Mouse (Mus musculus) telencephalon, adult 2 months (tissue): ENCODE measurements around the gene Spata31d1b.
"Not testable (repeated sequence)": the region's sequence is repeated elsewhere in the genome, so short reads cannot be mapped to it uniquely, and the experiment has no call there.

ENCODE experiments used
- DNase-seq: peaks from one replicate; pipeline ENCODE4 v3.0.0-alpha.2; 2011; ENCODE audit warnings: low read depth, low spot score

Spata31d1b gene

GRCm38 (mm10) chr13:59711984-59712383 lies at the start of gene Spata31d1b:
Gene Spata31d1b, plus strand, starts transcription at chr13:59712284.
- not testable (repeated sequence) for DNase-seq

- no peak for DNase-seq
Measured at GRCm38 (mm10) chr13:59663939-59664712, 48.0 kb upstream of the Spata31d1b start.

GRCm38 (mm10) chr13:59667763-59668162 lies 44.3 kb upstream of the Spata31d1b start:
- no peak for DNase-seq

- no peak for DNase-seq
Measured at GRCm38 (mm10) chr13:59668501-59669093, 43.5 kb upstream of the Spata31d1b start.

GRCm38 (mm10) chr13:59669946-59670345 lies 42.1 kb upstream of the Spata31d1b start:
- DNase-seq, result no peak

- no peak for DNase-seq
Measured at GRCm38 (mm10) chr13:59671521-59671920, 40.6 kb upstream of the Spata31d1b start.

GRCm38 (mm10) chr13:59672248-59672647 lies 39.8 kb upstream of the Spata31d1b start:
- no peak for DNase-seq

- DNase-seq, result no peak
Measured at GRCm38 (mm10) chr13:59673597-59673996, 38.5 kb upstream of the Spata31d1b start.

- no peak for DNase-seq
Measured at GRCm38 (mm10) chr13:59674215-59674614, 37.9 kb upstream of the Spata31d1b start.

- DNase-seq, result no peak
Measured at GRCm38 (mm10) chr13:59674761-59675150, 37.3 kb upstream of the Spata31d1b start.

GRCm38 (mm10) chr13:59675151-59676011 lies 36.7 kb upstream of the Spata31d1b start, which contains the start of gene Golm1:
Gene Golm1, minus strand, starts transcription at chr13:59675811.
- DNase-seq, result no peak

- DNase-seq, result no peak
Measured at GRCm38 (mm10) chr13:59676316-59677229, 35.5 kb upstream of the Spata31d1b start.

- DNase-seq, result no peak
Measured at GRCm38 (mm10) chr13:59679306-59679705, 32.8 kb upstream of the Spata31d1b start.

- no peak for DNase-seq
Measured at GRCm38 (mm10) chr13:59679908-59680307, 32.2 kb upstream of the Spata31d1b start.

GRCm38 (mm10) chr13:59682629-59683028 lies 29.5 kb upstream of the Spata31d1b start:
- DNase-seq, result no peak

- DNase-seq, result no peak
Measured at GRCm38 (mm10) chr13:59685236-59685635, 26.8 kb upstream of the Spata31d1b start.

- DNase-seq, result no peak
Measured at GRCm38 (mm10) chr13:59688338-59688770, 23.7 kb upstream of the Spata31d1b start.

- no peak for DNase-seq
Measured at GRCm38 (mm10) chr13:59689313-59689712, 22.8 kb upstream of the Spata31d1b start.

GRCm38 (mm10) chr13:59689843-59690242 lies 22.2 kb upstream of the Spata31d1b start:
- no peak for DNase-seq

GRCm38 (mm10) chr13:59690576-59690975 lies 21.5 kb upstream of the Spata31d1b start:
- DNase-seq, result no peak

GRCm38 (mm10) chr13:59691478-59691877 lies 20.6 kb upstream of the Spata31d1b start:
- no peak for DNase-seq
